In genomic region chr2:122374666-122375331, GRCm38 (mm10) we compare ENCODE assay signal across 8 mouse cellular contexts. TPM values are rescaled to one million over a fixed set of nuclear protein-coding genes. Genes with fewer than 3 reads are reported as not detected.
DNase-seq lines count a peak whose midpoint lies in the region; ATAC-seq and TF ChIP-seq lines count a peak whose summit lies in the region.

No protein-coding gene starts in this region.

- no peaks in the 10 kb centered on the region for H3K27me3 ChIP-seq in spleen, adult 2 months (ENCODE audit: control insufficient read depth, insufficient read depth, low read length)
- no peaks in the 10 kb centered on the region for H3K27me3 ChIP-seq in limb, embryonic 11.5 days (ENCODE audit: control insufficient read depth, insufficient read depth, low read length)
- H3K27me3 ChIP-seq in stomach, embryonic 15.5 days (replicated peaks), result no peaks in the 10 kb centered on the region

- peak overlapping the region; percentile 17; the same call in 1 of the 2 replicates for H3K9ac ChIP-seq in limb, embryonic 11.5 days (ENCODE audit: low read length)
- no peak overlapping the region; the same call in 1 of the 2 replicates for H3K9ac ChIP-seq in stomach, embryonic 15.5 days

- ATAC-seq in limb, embryonic 11.5 days (ENCODE audit: insufficient number of reproducible peaks, low FRiP score, low TSS enrichment, low read depth), result no peak
- ATAC-seq in stomach, embryonic 15.5 days (ENCODE audit: insufficient read depth, low FRiP score, low read depth), result no peak
- no peak for ATAC-seq in granulocyte monocyte progenitor cell, adult 5-6 weeks (replicated peaks; ENCODE audit: poor library complexity, severe bottlenecking)

- 0 out of 2 replicates have a peak, but pooled peaks cover 2% of the 10 kb centered on the region for H3K4me1 ChIP-seq in spleen, adult 2 months (ENCODE audit: control insufficient read depth, insufficient read depth, insufficient read length)
- H3K4me1 ChIP-seq in limb, embryonic 11.5 days (ENCODE audit: control insufficient read depth, insufficient read depth, low read length), result no peaks in the 10 kb centered on the region; the same call in 1 of the 2 replicates
- H3K4me1 ChIP-seq in stomach, embryonic 15.5 days, result peaks cover 2% of the 10 kb centered on the region; the same call in 1 of the 2 replicates

- TF ChIP-seq CTCF in spleen, adult 2 months (IDR thresholded peaks at IDR 0.05; ENCODE audit: extremely low read depth, insufficient read depth, insufficient read length, insufficient replicate concordance), result no peak

- 27% methylated on average over 23 of the region's 23 CpGs for WGBS in spleen, adult 2 months
- WGBS in limb, embryonic 11.5 days, result 26% methylated on average over 23 of the region's 23 CpGs
- 21% methylated on average over 23 of the region's 23 CpGs for WGBS in stomach, embryonic 15.5 days

- no peaks in the 10 kb centered on the region for H3K9me3 ChIP-seq in limb, embryonic 11.5 days (ENCODE audit: control insufficient read depth, low read length)
- no peaks in the 10 kb centered on the region for H3K9me3 ChIP-seq in stomach, embryonic 15.5 days

- no peak overlapping the region for H3K27ac ChIP-seq in spleen, adult 2 months (ENCODE audit: insufficient read depth, low read length)
- H3K27ac ChIP-seq in limb, embryonic 11.5 days (replicated peaks; ENCODE audit: low read depth, low read length), result no peak overlapping the region
- H3K27ac ChIP-seq in stomach, embryonic 15.5 days, result no peak overlapping the region

- no peak for TF ChIP-seq POLR2A in spleen, adult 2 months (IDR thresholded peaks at IDR 0.05; ENCODE audit: low read depth, low read length)

- DNase-seq in cerebellum, adult 11-12 months, result peak; percentile 44
- DNase-seq in cerebellum, postnatal 4 days (ENCODE audit: low spot score in 2 of 2), result no peak
- no peak for DNase-seq in spleen, adult 2 months (ENCODE audit: low read depth in 1 of 2, low spot score in 2 of 2)
- DNase-seq in spleen, adult 12 weeks (ENCODE audit: low spot score), result no peak
- no peak for DNase-seq in limb, embryonic 11.5 days (ENCODE audit: low spot score)
- no peak for DNase-seq in urinary bladder, postnatal 4 days (ENCODE audit: low spot score in 2 of 2)

- no peaks in the 10 kb centered on the region for H3K36me3 ChIP-seq in spleen, adult 2 months (ENCODE audit: control insufficient read depth, insufficient read depth, low read length)
- no peaks in the 10 kb centered on the region for H3K36me3 ChIP-seq in limb, embryonic 11.5 days (ENCODE audit: control insufficient read depth, insufficient read depth, low read length)
- no peaks in the 10 kb centered on the region for H3K36me3 ChIP-seq in stomach, embryonic 15.5 days

- peak overlapping the region; percentile 40 for H3K4me2 ChIP-seq in limb, embryonic 11.5 days (ENCODE audit: low read depth, severe bottlenecking)
- H3K4me2 ChIP-seq in stomach, embryonic 15.5 days, result peak overlapping the region; percentile 49

- H3K4me3 ChIP-seq in spleen, adult 2 months (ENCODE audit: extremely low read depth, insufficient read depth, insufficient read length), result peak overlapping the region; percentile 54
- peak overlapping the region; percentile 27 for H3K4me3 ChIP-seq in limb, embryonic 11.5 days (ENCODE audit: low read depth, low read length)
- H3K4me3 ChIP-seq in stomach, embryonic 15.5 days (replicated peaks), result peak overlapping the region; percentile 85

RNA-seq across cellular contexts. Expression of gene Shf, which starts 5.8 kb away (rescaled TPM):
- 4.3 and 5.5 TPM in 2 replicates for polyA plus RNA-seq in spleen, adult 2 months (2012; rRNA removed)
- 6.2 and 7.9 TPM in 2 replicates for polyA plus RNA-seq in limb, embryonic 11.5 days (2014; fragmentation: Nextera tagmentation; extraction: Ambion mirVana)
- 2.3 and 2.6 TPM in 2 replicates for polyA plus RNA-seq in stomach, embryonic 15.5 days (2015; fragmentation: Nextera tagmentation; extraction: Ambion mirVana)
- 2.0 and 6.4 TPM in 2 replicates for total RNA-seq in granulocyte monocyte progenitor cell, adult 5-6 weeks (2014; fragmentation: Nextera tagmentation)
- 1.9 and 3.8 TPM in 2 replicates for total RNA-seq in granulocyte monocyte progenitor cell, adult 5-6 weeks (2017)

RNA-seq across cellular contexts. Expression of gene Slc28a2, which starts 51.5 kb away (rescaled TPM):
- 24.8 and 26.5 TPM in 2 replicates for polyA plus RNA-seq in spleen, adult 2 months (2012; rRNA removed)
- polyA plus RNA-seq in limb, embryonic 11.5 days (2014; fragmentation: Nextera tagmentation; extraction: Ambion mirVana), result not detected in 2 replicates
- 14.3 and 20.0 TPM in 2 replicates for polyA plus RNA-seq in stomach, embryonic 15.5 days (2015; fragmentation: Nextera tagmentation; extraction: Ambion mirVana)
- total RNA-seq in granulocyte monocyte progenitor cell, adult 5-6 weeks (2014; fragmentation: Nextera tagmentation), result 50.9 and 68.1 TPM in 2 replicates
- total RNA-seq in granulocyte monocyte progenitor cell, adult 5-6 weeks (2017), result 64.3 and 72.5 TPM in 2 replicates

RNA-seq across cellular contexts. Expression of gene Duox1, which starts 59.3 kb away (rescaled TPM):
- polyA plus RNA-seq in spleen, adult 2 months (2012; rRNA removed), result not detected in 2 replicates
- polyA plus RNA-seq in limb, embryonic 11.5 days (2014; fragmentation: Nextera tagmentation; extraction: Ambion mirVana), result 0.04 and 0.13 TPM in 2 replicates
- polyA plus RNA-seq in stomach, embryonic 15.5 days (2015; fragmentation: Nextera tagmentation; extraction: Ambion mirVana), result 1.0 and 2.0 TPM in 2 replicates
- not detected in 2 replicates for total RNA-seq in granulocyte monocyte progenitor cell, adult 5-6 weeks (2014; fragmentation: Nextera tagmentation)
- total RNA-seq in granulocyte monocyte progenitor cell, adult 5-6 weeks (2017), result not detected in 2 replicates

Comparison
In these comparisons a context has a peak if more than half of its experiments do, and no peak if none do; other contexts are left out.
1. H3K4me3 ChIP-seq: peak in every context shown above with its lines; median percentile 85 in stomach, embryonic 15.5 days; 54 in spleen, adult 2 months; 27 in limb, embryonic 11.5 days.
2. RNA of gene Slc28a2, which starts 51.5 kb away (polyA plus RNA-seq): 24.8 to 26.5 TPM in spleen, adult 2 months and 14.3 to 20.0 TPM in stomach, embryonic 15.5 days; not detected in limb, embryonic 11.5 days; every median in the first group is over 10 times any median in the second.